Mouse (Mus musculus): ENCODE measurements around the gene 1700088E04Rik.

Gene 1700088E04Rik

DNA sequence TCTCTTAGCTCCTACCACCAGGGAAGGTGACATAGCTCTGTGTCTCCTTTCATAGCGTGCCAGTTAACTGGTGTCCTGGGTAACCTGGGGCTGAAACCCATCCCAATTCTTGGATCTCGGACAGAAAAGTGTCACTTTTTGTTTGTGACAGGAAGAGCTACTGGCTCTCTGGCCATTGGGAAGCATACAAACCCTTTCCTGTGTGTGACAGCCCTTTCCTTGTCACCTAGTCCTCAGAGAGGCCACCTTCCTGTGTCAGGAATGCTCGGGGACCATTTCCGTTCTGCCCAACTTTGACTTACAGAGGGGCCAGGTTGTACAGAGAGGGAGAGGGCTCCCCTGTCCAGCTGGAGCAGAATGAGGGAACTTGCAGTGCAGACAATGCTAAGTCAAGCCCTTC lies 41.6 kb downstream of the 1700088E04Rik start:
- DNase-seq (ENCODE audit: low read depth, low spot score) = no peak

DNA sequence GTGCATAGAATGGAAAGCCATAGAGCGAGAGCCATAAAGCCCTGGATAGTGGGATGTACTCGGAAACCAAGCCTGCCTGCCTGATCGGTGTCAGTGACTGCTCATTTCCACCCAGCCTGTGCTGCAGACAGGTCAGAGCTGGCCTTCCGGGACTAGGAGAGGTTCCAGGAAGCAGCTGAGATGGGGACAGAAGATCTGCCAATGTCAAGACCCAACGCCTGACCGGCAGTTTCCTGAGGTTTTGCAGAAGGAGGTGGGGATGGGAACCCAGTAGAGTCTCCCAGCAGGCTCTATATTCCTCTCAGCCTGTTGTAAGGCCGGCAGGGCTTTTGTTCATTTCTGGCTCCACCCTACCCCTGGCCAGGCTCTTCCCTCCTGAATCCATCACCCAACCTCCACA lies 42.2 kb downstream of the 1700088E04Rik start:
- DNase-seq (ENCODE audit: low read depth, low spot score) = no peak

DNA sequence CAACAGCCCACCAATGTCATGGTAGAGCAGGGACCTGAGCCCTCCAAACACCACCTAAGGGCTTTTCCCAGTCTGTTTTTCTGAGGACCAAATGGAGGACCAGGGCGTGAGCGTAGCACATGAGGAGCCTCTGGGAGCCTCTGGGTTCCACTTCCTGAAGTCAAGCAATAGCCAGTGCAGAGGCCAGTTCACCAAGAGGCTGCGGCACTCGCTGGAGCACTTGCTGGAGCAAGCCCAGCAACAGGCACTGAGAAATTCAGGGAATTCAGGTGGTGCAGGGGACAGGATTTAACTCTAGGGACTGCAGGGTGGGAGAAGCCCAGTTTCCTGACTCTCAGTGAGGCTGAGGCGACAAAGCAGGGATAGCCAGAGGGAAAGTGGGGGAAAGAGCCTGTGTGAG lies 42.8 kb downstream of the 1700088E04Rik start:
- no peak for DNase-seq (ENCODE audit: low read depth, low spot score)

DNA sequence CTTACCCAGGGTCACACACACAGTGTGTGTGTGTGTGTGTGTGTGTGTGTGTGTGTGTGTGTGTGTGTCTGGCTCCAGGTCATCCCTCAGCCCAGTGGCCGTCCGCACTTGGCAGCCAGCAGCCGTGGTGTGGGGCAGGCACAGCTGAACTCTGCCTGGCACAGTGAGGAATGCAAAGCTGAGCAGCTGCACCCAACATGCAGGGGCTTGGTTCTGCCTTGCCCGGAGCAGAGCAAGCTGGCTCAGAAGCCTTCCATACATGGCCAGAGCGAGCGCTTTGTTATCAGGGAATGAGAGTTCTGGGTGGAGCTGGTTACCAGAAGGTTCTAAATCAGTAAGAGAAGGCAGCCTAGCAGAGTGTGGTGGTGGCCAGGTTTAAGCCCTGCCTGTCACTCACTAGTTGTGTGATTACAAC lies 43.4 kb downstream of the 1700088E04Rik start:
- DNase-seq (ENCODE audit: low read depth, low spot score) = no peak

DNA sequence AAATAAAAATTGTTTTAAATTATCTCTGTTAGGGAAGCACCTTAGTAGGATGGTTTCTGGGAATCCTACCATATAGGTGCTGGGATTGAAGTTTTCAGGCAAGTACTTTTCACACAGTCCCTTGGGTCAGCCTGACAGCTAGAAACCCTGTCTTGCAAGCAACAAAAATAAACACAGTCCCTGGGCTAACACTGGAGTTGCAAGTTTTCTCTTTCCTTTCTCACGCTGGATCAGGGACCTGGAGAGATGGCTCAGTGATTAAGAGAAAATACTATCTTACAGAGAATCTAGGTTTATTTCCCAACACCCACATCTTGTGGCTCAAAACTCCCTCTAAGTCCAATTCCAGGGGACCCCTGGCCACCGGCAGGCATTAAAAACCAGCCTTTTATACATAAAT lies 43.9 kb downstream of the 1700088E04Rik start:
- DNase-seq (ENCODE audit: low read depth, low spot score) = no peak

DNA sequence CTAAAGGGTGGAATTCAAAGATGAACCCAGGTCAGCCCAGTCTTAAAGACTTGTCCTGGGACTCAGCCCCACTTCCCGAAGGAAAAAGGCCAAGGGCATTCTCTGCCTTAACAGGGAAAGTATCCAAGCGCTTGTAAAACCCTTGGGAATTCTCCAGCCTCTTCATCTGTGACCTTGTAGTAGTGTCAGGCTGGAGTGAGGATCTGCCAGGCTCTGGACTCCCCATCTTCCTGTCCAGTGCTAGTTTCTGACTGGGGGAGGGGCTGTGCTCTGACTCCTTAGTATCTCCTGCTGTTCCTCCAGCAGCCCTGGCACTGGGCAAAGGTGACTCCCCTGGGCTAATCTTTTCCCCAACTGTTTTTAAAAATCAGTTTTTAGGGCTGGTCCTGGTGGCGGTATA lies 44.5 kb downstream of the 1700088E04Rik start:
- DNase-seq (ENCODE audit: low read depth, low spot score) = no peak

DNA sequence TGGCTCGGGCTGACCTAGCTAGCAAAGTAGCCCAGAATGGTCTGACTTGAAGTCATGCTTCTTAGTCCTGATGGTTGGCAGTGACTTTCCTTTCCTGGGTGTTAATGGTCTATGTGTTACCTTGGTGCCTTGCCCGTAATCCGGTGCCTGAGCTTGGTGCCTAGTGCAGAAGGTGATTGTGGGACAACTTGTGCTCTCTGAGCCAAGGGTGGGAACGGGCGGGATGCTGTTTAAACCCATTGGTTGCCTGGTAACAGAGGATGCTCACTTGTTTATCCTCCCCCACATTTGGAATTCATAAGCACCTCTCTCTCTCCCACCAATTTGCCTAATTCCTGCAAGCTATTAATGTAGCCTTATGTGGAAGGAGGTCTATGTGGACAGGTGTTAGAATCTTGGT lies 45.6 kb downstream of the 1700088E04Rik start:
- DNase-seq (ENCODE audit: low read depth, low spot score) = no peak

DNA sequence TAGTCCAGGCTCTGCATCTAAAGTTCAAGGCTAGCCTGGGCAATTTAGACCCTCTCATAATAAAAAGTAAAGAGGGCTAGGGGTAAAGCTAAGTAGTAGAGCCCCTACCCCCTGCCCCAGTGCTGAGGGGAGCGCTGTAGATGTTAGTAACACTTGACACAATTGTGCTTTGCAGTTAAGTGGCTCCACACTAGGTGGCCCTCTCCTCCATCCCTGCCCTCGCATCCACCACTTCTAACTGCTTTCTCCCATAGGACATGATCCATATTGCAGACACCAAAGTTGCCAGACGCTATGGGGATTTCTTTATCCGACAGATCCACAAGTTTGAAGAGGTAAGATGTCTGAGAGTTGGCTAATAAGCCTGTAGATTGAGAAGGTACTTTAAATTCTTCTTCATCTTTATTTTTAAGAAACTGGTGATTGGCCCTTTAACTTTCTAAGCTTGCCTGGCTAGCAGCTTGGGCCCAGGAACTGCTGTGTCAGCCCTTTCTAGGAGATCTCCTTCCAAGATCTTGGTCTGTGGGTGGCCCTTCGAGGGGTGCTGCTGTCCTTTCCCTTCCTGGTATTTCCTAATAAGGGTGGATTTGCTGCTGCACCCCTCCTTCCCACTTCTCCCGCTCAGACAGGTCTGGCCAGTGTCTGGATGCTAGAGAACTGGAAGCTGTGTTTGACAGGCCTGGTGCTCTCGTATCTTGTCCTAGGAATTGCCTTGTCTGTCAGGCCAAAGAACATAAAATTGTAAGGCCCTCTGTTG lies 47.8 kb downstream of the 1700088E04Rik start:
- DNase-seq (ENCODE audit: low read depth, low spot score) = no peak

DNA sequence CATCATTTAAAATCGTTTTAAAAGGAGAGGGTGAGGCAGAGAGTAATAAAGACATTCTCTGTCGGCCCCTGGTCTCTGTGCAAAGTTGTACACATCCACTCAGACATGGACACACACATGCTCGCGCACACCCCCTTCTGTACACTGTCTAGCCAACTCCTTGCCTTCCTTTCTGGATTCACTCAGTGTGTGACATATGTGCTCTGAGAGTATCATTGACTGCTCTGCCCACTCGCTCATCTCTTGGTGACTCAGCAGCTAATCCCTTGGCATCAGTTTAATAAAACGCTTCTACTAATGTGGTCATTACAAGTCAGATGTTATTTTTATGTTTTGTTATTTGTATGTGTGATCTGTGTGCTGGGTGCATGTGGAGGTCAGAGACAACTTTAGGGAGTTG lies 48.8 kb downstream of the 1700088E04Rik start:
- no peak for DNase-seq (ENCODE audit: low read depth, low spot score)

DNA sequence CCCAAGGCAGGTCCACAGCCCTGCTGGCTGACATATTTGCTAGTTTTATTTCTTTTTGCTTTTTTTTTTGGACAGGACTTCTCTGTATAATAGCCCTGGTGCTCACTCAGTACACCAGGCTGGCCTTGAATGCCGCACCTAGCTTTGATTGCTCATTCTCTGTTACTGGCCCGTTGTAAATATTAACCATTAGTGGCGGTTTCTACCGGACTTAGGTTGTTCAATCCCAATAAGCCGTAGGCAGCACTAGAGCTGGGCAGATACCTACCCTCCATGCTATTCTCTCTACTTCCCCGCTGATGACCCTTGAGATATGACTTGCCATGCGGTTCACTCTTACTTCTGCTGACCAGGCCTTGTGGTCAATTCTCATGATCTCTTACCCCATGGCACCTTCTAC lies 61.5 kb downstream of the 1700088E04Rik start:
- DNase-seq (ENCODE audit: low read depth, low spot score) = no peak
